Mouse (Mus musculus) liver, postnatal 0 days (tissue): ENCODE measurements at regions not wholly inside any gene's neighbourhood (a gene's known extent, or its start where the extent isn't known, plus 50 kb on each side); places are given as distances from the start of the nearest gene placed in this dataset.

Experiments used
- ATAC-seq: fragments of 200-750 bp; cut with Nextera tagmentation; 2 replicates; pipeline ENCODE4 v1.8.0; 2017; ENCODE audit warnings: mild to moderate bottlenecking, moderate library complexity
- DNase-seq: peaks from one replicate; pipeline ENCODE4 v3.0.0-alpha.2; 2016
- H3K27ac ChIP-seq: fragments of 300-500 bp; sonication (generic); 2 replicates; pipeline ENCODE4 v1.5.1; 2014; ENCODE audit warnings: antibody characterized with exemption, moderate library complexity, mild to moderate bottlenecking, low read depth
- H3K27me3 ChIP-seq: fragments of 300-500 bp; sonication (generic); 2 replicates; pipeline ENCODE4 v1.6.1; 2014; ENCODE audit warnings: low read length, control low read depth, mixed read lengths; ENCODE audit not compliant: insufficient read depth
- H3K36me3 ChIP-seq: fragments of 300-500 bp; sonication (generic); replicated peaks from 2 replicates; pipeline ENCODE4 v1.6.1; 2014; ENCODE audit warnings: mild to moderate bottlenecking, control low read depth, low read length, moderate library complexity, mixed read lengths; ENCODE audit not compliant: insufficient read depth
- H3K4me1 ChIP-seq: fragments of 300-500 bp; sonication (generic); 2 replicates; pipeline ENCODE4 v1.6.1; 2014; ENCODE audit warnings: antibody characterized with exemption, mild to moderate bottlenecking, control low read depth; ENCODE audit not compliant: insufficient read depth
- H3K4me2 ChIP-seq: fragments of 300-500 bp; sonication (generic); 2 replicates; pipeline ENCODE4 v1.6.1; 2014; ENCODE audit warnings: low read depth, mild to moderate bottlenecking, low read length, moderate library complexity, mixed read lengths
- H3K4me3 ChIP-seq: fragments of 300-500 bp; sonication (generic); 2 replicates; pipeline ENCODE4 v1.5.1; 2014; ENCODE audit warnings: low read depth, low read length
- H3K9ac ChIP-seq: fragments of 300-500 bp; sonication (generic); replicated peaks from 2 replicates; pipeline ENCODE4 v1.6.1; 2014; ENCODE audit warnings: mild to moderate bottlenecking, moderate library complexity
- H3K9me3 ChIP-seq: fragments of 300-500 bp; sonication (generic); 2 replicates; pipeline ENCODE4 v1.6.1; 2016; ENCODE audit warnings: mild to moderate bottlenecking, control low read depth, low read length, mixed read lengths
- CTCF ChIP-seq: sonication (generic); IDR thresholded peaks from 2 replicates; pipeline ENCODE4 v1.5.1; 2016; ENCODE audit warnings: antibody characterized with exemption, low read depth
- EP300 ChIP-seq: IDR thresholded peaks from 2 replicates; pipeline ENCODE4 v1.6.1; 2016; ENCODE audit warnings: antibody characterized with exemption, low read depth, mild to moderate bottlenecking
- WGBS: fragments of 180-500 bp; shearing (Covaris S2); extraction: QIAGEN DNeasy Blood & Tissue Kit; methylation state at CpG from one replicate; pipeline ENCODE4 v1.1.7; 2014; ENCODE audit not compliant: insufficient replicate concordance; 5-methylcytosine and 5-hydroxymethylcytosine counted together

DNA sequence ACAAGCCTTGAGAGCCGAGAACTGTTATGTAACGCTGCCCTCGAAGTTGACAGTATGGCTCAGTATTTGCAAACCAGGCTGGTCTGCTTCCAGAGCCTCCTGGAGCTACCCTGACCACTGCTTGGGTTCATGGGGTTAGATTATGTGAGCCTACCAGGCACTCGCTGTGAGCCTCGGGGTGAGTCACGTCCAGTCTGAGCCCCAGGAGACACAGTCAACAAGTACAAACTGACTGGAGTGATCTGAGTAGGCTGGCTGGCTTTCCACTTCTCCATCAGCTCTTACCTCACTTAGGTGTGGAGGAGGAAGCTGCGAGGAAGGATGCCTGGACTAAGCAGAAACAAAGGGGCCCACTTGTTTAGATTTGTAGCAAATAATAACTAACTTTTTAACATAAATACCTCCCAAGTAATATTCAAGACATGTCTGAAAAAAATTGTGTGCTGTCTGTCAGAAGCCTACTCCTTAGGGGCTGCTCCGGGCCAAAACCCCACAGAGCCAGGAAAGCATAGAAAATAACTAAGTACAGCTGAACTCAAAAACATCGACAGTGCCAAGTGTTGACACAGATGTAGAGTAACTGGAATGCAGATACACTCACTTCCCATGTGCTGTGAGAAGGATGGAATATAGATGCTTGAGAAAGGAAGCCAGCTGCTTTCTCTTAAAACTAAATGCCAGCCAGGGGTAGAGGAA, 77.6 kb downstream of the Zfp36l2 start:
- WGBS = 65% methylated on average over 9 of the region's 9 CpGs
- no peak for DNase-seq
- H3K4me1 ChIP-seq = peaks cover 35% of the 10 kb centered on the region
- no peaks in the 10 kb centered on the region for H3K9me3 ChIP-seq
- no peak for TF ChIP-seq EP300
- no peak overlapping the region for H3K9ac ChIP-seq
- H3K4me3 ChIP-seq = no peak overlapping the region
- H3K27me3 ChIP-seq = no peaks in the 10 kb centered on the region
- H3K36me3 ChIP-seq = no peaks in the 10 kb centered on the region
- ATAC-seq = no peak
- H3K4me2 ChIP-seq = no peak overlapping the region
- no peak overlapping the region for H3K27ac ChIP-seq

DNA sequence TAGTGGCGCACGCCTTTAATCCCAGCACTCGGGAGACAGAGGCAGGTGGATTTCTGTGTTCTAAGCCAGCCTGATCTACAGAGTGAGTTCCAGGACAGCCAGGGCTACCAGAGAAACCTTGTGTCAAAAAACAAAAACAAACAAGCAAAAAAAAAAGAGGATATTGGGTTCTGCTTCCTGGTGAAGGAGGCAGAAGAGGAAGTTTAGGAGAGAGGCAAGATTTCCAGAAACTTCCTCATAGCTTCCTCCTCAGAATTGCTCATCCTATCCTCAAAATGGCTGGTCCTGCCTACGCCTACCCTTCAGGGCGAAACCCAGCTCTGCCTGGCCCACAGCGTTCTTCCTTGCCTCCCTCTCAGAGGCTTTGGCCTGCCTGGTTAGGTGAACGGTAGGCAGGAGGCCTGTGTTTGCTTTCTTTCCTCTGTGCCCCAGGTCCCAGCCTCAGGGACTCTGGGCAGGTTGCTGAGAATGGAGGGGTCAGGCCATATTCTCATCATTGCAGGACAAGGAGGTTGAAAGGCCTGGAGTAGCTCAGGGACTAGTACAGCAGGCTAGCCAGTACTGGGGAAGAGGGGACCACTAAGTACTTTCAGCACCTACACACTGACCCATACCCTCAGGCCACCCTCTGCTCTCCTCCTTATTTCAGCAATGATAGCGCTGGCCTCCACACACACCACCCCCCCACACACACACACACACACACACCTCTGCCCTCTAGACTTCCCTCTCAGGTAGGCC, 79.6 kb downstream of the Zfp36l2 start:
- Histone ChIP-seq H3K9ac (no peak overlapping the region), H3K27me3 (no peaks in the 10 kb centered on the region), H3K27ac (peak overlapping the region; percentile 66), H3K4me3 (no peak overlapping the region), H3K9me3 (no peaks in the 10 kb centered on the region), H3K4me1 (peaks cover 25% of the 10 kb centered on the region), H3K36me3 (no peaks in the 10 kb centered on the region), H3K4me2 (no peak overlapping the region)
- ATAC-seq (no peak), DNase-seq (no peak)
- WGBS = 77% methylated on average over 8 of the region's 8 CpGs
- TF ChIP-seq CTCF (no peak), EP300 (no peak)

DNA sequence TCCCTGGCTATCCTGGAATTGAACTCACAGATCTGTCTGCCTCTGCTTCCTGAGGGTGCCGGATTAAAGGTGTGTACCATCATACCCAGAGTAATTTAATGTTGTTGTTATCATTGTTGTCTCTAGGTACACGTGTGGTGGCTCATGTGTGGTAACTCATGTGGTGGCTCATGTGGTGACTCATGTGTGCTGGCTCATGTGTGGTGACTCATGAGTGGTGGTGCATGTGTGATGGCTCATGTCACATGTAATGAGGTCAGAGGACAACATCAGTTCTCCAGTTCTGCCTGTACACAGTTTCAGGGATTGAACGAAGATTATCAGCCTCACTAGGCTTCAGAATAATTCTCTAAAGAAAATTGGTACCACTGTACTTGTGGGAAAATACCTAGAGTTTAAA, 80.2 kb downstream of the Zfp36l2 start:
- WGBS = 67% methylated on average over 3 of the region's 3 CpGs
- Histone ChIP-seq H3K27me3 (no peaks in the 10 kb centered on the region), H3K27ac (peak overlapping the region; percentile 66; the same call in 1 of the 2 replicates), H3K4me1 (peaks cover 22% of the 10 kb centered on the region), H3K4me3 (no peak overlapping the region), H3K9me3 (no peaks in the 10 kb centered on the region), H3K36me3 (no peaks in the 10 kb centered on the region), H3K9ac (no peak overlapping the region), H3K4me2 (no peak overlapping the region)
- ATAC-seq = 0 out of 2 replicates have a peak, but pooled peaks have one; percentile 20
- DNase-seq = no peak
- TF ChIP-seq EP300 = no peak
- no peak for TF ChIP-seq CTCF

DNA sequence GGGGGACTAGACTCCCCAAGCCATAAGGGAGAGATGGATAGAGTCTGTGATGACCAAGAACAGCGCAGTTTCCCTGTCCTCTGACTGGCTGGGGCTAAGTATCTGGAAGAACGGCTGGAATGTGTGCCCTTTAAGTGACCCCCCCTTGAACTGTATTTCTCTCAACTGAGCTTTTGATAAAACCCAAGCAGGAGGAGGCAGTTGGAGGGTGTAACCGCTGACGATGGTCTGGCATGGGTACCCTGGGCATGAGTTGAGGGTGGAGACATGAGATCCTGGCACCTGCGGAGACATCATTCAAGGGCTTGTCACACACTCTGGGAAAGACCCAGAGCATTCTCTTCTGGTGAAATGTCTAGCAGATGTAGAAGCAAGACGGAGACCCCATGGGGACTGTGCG, 83.5 kb downstream of the Zfp36l2 start:
- TF ChIP-seq EP300 = no peak
- TF ChIP-seq CTCF = no peak
- 0 out of 2 replicates have a peak overlapping the region, but pooled peaks have one; percentile 49 for H3K27ac ChIP-seq
- DNase-seq = no peak
- H3K27me3 ChIP-seq = no peaks in the 10 kb centered on the region
- H3K4me1 ChIP-seq = peaks cover 15% of the 10 kb centered on the region
- H3K9me3 ChIP-seq = no peaks in the 10 kb centered on the region
- 68% methylated on average over 7 of the region's 7 CpGs for WGBS
- no peaks in the 10 kb centered on the region for H3K36me3 ChIP-seq
- no peak overlapping the region for H3K4me2 ChIP-seq
- ATAC-seq = no peak
- no peak overlapping the region for H3K9ac ChIP-seq
- H3K4me3 ChIP-seq = no peak overlapping the region

DNA sequence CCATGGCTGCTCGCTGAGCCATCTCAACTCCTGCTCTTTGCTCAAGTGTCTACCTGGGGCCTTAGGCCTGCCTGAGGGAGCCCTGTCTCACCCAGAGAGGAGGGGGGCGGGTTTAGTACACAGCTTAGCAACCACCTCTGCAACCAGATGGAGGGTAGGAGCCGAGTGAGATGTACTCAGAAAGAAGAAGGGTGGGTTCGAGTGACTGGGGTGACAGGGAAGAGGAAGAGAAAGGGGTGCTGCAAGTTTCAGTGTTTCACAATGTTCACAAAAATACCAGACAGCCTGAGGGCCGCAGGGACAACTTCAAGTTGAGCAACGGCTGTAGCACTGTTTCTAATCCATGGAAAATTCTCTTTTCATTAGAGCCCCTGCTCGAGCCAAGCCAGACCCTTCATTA, 84.4 kb downstream of the Zfp36l2 start:
- ATAC-seq = peak; percentile 43
- no peaks in the 10 kb centered on the region for H3K27me3 ChIP-seq
- H3K9me3 ChIP-seq = no peaks in the 10 kb centered on the region
- no peak overlapping the region for H3K4me2 ChIP-seq
- no peak overlapping the region for H3K9ac ChIP-seq
- H3K4me1 ChIP-seq = peaks cover 15% of the 10 kb centered on the region
- H3K4me3 ChIP-seq = no peak overlapping the region
- 46% methylated on average over 7 of the region's 7 CpGs for WGBS
- no peak for DNase-seq
- peak overlapping the region; percentile 49 for H3K27ac ChIP-seq
- H3K36me3 ChIP-seq = no peaks in the 10 kb centered on the region
- no peak for TF ChIP-seq CTCF
- no peak for TF ChIP-seq EP300

DNA sequence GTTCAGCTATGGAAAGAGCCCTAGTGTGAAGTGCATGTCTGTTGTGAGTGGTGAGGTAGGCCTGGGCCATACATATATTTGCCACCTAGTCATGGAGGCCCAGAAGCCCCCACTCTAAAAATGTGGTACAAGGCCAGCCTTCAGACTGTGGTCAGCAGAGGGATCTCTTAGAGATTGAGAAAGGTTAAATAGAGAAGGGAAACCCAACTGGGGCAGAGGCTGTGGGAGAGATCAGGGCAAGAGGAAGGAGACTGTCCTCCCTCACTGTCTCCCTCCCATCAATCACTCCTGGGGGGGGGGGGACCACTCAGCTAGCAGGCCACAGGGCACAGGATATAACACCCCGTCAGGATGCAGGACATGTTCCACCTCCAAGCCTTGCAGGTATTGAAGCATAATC, 86.1 kb downstream of the Zfp36l2 start:
- Histone ChIP-seq H3K27ac (peak overlapping the region; percentile 76), H3K36me3 (no peaks in the 10 kb centered on the region), H3K4me2 (no peak overlapping the region), H3K4me1 (peaks cover 16% of the 10 kb centered on the region), H3K4me3 (no peak overlapping the region), H3K9me3 (no peaks in the 10 kb centered on the region), H3K9ac (no peak overlapping the region), H3K27me3 (peaks cover 12% of the 10 kb centered on the region)
- DNase-seq (no peak), ATAC-seq (no peak)
- TF ChIP-seq EP300 (no peak), CTCF (no peak)
- 67% methylated on average over 1 of the region's 1 CpGs for WGBS
